9 mouse cellular contexts compared by ENCODE assay signal in the genomic region with DNA sequence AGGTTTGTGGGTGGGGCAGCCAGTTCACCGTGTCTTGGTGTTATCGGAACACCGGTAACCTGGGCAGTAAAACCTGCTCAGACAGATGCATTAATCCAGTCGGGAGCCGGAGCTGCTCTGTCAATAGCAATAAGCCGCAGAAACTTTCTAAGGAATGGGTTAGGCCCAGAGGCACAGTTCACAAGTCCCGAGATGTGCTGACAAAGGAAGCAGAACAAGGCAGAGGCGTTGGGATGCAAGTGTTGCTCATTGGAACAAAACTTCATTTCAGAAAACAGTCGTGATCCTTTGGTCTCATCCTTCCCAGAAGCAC. TPM values are rescaled to one million over a fixed set of nuclear protein-coding genes. Genes with fewer than 3 reads are reported as not detected.
DNase-seq lines count a peak whose midpoint lies in the region; ATAC-seq and TF ChIP-seq lines count a peak whose summit lies in the region.
"Had no signal": no experiment of that assay in that cellular context is flagged by ENCODE, and none has a peak within 500 bp of the region (broad histone marks: within the 10 kb centered on the region; RNA-seq: fewer than 3 reads in every experiment).

No protein-coding gene starts in this region.

- intact Hi-C loops in heart, postnatal 25 days (cut with DNase I) = loop anchor here (2.0 kb wide), 1 partner anchor 131 kb away; the partner anchor contains the start of gene Tiparp

- H3K36me3 ChIP-seq in heart, embryonic 16.5 days (ENCODE audit: control insufficient read depth, insufficient read depth) = no peaks in the 10 kb centered on the region
- H3K36me3 ChIP-seq in hindbrain, embryonic 11.5 days (ENCODE audit: control insufficient read depth, insufficient read depth, low read length) = no peaks in the 10 kb centered on the region
- H3K36me3 ChIP-seq in midbrain, embryonic 10.5 days = no peaks in the 10 kb centered on the region

- peak overlapping the region; percentile 83 for H3K9ac ChIP-seq in heart, embryonic 16.5 days (ENCODE audit: low read length)
- peak overlapping the region; percentile 73 for H3K9ac ChIP-seq in hindbrain, embryonic 11.5 days (ENCODE audit: low read depth, low read length)

- no peaks in the 10 kb centered on the region for H3K9me3 ChIP-seq in heart, embryonic 16.5 days (replicated peaks; ENCODE audit: control insufficient read depth, low read length)
- H3K9me3 ChIP-seq in hindbrain, embryonic 11.5 days (ENCODE audit: control insufficient read depth, low read length) = no peaks in the 10 kb centered on the region
- H3K9me3 ChIP-seq in midbrain, embryonic 10.5 days (replicated peaks) = no peaks in the 10 kb centered on the region

- no peaks in the 10 kb centered on the region for H3K4me1 ChIP-seq in heart, embryonic 16.5 days (ENCODE audit: control insufficient read depth, insufficient read depth, low read length)
- H3K4me1 ChIP-seq in bone marrow, adult 2 months (ENCODE audit: control insufficient read depth, insufficient read depth, low read length) = peaks cover 2% of the 10 kb centered on the region; the same call in 1 of the 2 replicates
- H3K4me1 ChIP-seq in hindbrain, embryonic 11.5 days (replicated peaks; ENCODE audit: control insufficient read depth, insufficient read depth, low read length) = 0 out of 2 replicates have a peak, but pooled peaks cover 2% of the 10 kb centered on the region
- peaks cover 38% of the 10 kb centered on the region for H3K4me1 ChIP-seq in midbrain, embryonic 10.5 days

- 4% methylated on average over 9 of the region's 9 CpGs for WGBS in heart, embryonic 16.5 days
- 5% methylated on average over 9 of the region's 9 CpGs for WGBS in bone marrow, adult 2 months
- WGBS in hindbrain, embryonic 11.5 days = 4% methylated on average over 9 of the region's 9 CpGs
- 2% methylated on average over 9 of the region's 9 CpGs for WGBS in midbrain, embryonic 10.5 days

- H3K4me2 ChIP-seq in heart, embryonic 16.5 days (ENCODE audit: low read depth, low read length) = peak overlapping the region; percentile 77
- H3K4me2 ChIP-seq in hindbrain, embryonic 11.5 days (replicated peaks; ENCODE audit: low read depth, low read length) = peak overlapping the region; percentile 98

- peak overlapping the region; percentile 76 for H3K27ac ChIP-seq in heart, embryonic 16.5 days (ENCODE audit: low read length)
- peak overlapping the region; percentile 44; the same call in 1 of the 2 replicates for H3K27ac ChIP-seq in bone marrow, adult 2 months (ENCODE audit: control insufficient read depth, insufficient read depth, low read depth, low read length, poor library complexity)
- H3K27ac ChIP-seq in hindbrain, embryonic 11.5 days (ENCODE audit: low read depth, low read length) = no peak overlapping the region
- H3K27ac ChIP-seq in midbrain, embryonic 10.5 days (replicated peaks) = peak overlapping the region; percentile 92

- no peak for TF ChIP-seq POLR2A in bone marrow, adult 2 months (IDR thresholded peaks at IDR 0.05; ENCODE audit: borderline replicate concordance, control insufficient read depth, low read depth, low read length)

- no peak for DNase-seq in heart, postnatal 25 days (ENCODE audit: low spot score)
- no peak for DNase-seq in hindbrain, embryonic 11.5 days (ENCODE audit: low spot score)
- no peak for DNase-seq in midbrain, embryonic 10.5 days (ENCODE audit: low spot score)
- DNase-seq in c-Kit-positive CD71-positive TER-119-positive erythroid progenitor cells, embryonic 14.5 days (ENCODE audit: low spot score) = no peak
- no peak for DNase-seq in cerebellum, postnatal 4 days (ENCODE audit: low spot score in 2 of 2)
- no peak for DNase-seq in kidney, postnatal 14 days

- no peak for ATAC-seq in heart, embryonic 16.5 days (replicated peaks; ENCODE audit: extremely low read depth, insufficient read depth, low FRiP score)
- ATAC-seq in hindbrain, embryonic 11.5 days (ENCODE audit: low FRiP score) = no peak; the same call in 1 of the 2 replicates

- peak overlapping the region; percentile 66 for H3K4me3 ChIP-seq in heart, embryonic 16.5 days (ENCODE audit: low read length)
- peak overlapping the region; percentile 77 for H3K4me3 ChIP-seq in bone marrow, adult 2 months (replicated peaks; ENCODE audit: control insufficient read depth, low read depth, low read length)
- peak overlapping the region; percentile 57 for H3K4me3 ChIP-seq in hindbrain, embryonic 11.5 days (ENCODE audit: low read depth, low read length)
- peak overlapping the region; percentile 71 for H3K4me3 ChIP-seq in midbrain, embryonic 10.5 days

- TF ChIP-seq CTCF in bone marrow, adult 2 months (IDR thresholded peaks at IDR 0.05; ENCODE audit: control insufficient read depth, insufficient read depth, low read length) = no peak

- no peaks in the 10 kb centered on the region for H3K27me3 ChIP-seq in heart, embryonic 16.5 days (ENCODE audit: control insufficient read depth, insufficient read depth, low read length)
- peaks cover 2% of the 10 kb centered on the region; the same call in 1 of the 2 replicates for H3K27me3 ChIP-seq in hindbrain, embryonic 11.5 days (ENCODE audit: control insufficient read depth, insufficient read depth, low read length)
- H3K27me3 ChIP-seq in midbrain, embryonic 10.5 days (ENCODE audit: low read depth, poor library complexity, severe bottlenecking) = peaks cover 56% of the 10 kb centered on the region
- H3K27me3 ChIP-seq: Patski had no signal

RNA-seq across cellular contexts. Expression of gene Lekr1, which starts 6.5 kb away (rescaled TPM):
- 5.7 and 7.1 TPM in 2 replicates for polyA plus RNA-seq in heart, embryonic 16.5 days (2015; fragmentation: Nextera tagmentation; extraction: Ambion mirVana)
- 1 to 10 TPM; 1.8 to 2.2 TPM for total RNA-seq in heart, postnatal 25 days (2021)
- not detected in 2 replicates for polyA plus RNA-seq in bone marrow, adult 2 months (2011; ENCODE audit: insufficient read depth, insufficient read length, low replicate concordance, missing spikeins)
- polyA plus RNA-seq in hindbrain, embryonic 11.5 days (2014; fragmentation: Nextera tagmentation; extraction: Ambion mirVana) = 7.2 and 7.6 TPM in 2 replicates
- 3.6 and 4.8 TPM in 2 replicates for polyA plus RNA-seq in midbrain, embryonic 10.5 days (2016; fragmentation: Nextera tagmentation; extraction: Ambion mirVana)
